8 mouse cellular contexts compared by ENCODE assay signal in genomic region chrX:83875389-83875788, GRCm38 (mm10).
A peak's percentile ranks its signal among the peaks of the same experiment; 100 is the strongest.
DNase-seq lines count a peak whose midpoint lies in the region; ATAC-seq and TF ChIP-seq lines count a peak whose summit lies in the region.
"Not testable (repeated sequence)": the region's sequence is repeated elsewhere in the genome, so short reads cannot be mapped to it uniquely, and the experiment has no call there.

No protein-coding gene starts in this region.

- not testable (repeated sequence) for H3K4me1 ChIP-seq in forebrain, embryonic 14.5 days (ENCODE audit: control insufficient read depth, insufficient read depth, low read length); neural tube, embryonic 11.5 days (ENCODE audit: control insufficient read depth, insufficient read depth, low read length)

- H3K4me2 ChIP-seq in forebrain, embryonic 14.5 days (ENCODE audit: low read length); neural tube, embryonic 11.5 days (ENCODE audit: low read depth): not testable (repeated sequence)

- CTCF ChIA-PET in Patski (lab: Charles Lee) = not testable (repeated sequence)

- in situ Hi-C loops in Patski (cut with MboI; ENCODE audit: low pct_unique_long_range_greater_than_20kb) = not testable (repeated sequence)

- H3K27ac ChIP-seq in forebrain, embryonic 14.5 days (ENCODE audit: low read depth, low read length); neural tube, embryonic 11.5 days (ENCODE audit: low read depth, low read length): not testable (repeated sequence)

- DNase-seq in Patski (ENCODE audit: low read depth, low spot score) = not testable (repeated sequence)
- peak; percentile 2 for DNase-seq in c-Kit-positive CD71-positive TER-119-negative erythroid progenitor cells, embryonic 14.5 days (ENCODE audit: low read depth)
- peak; percentile 4 for DNase-seq in forebrain, embryonic 14.5 days (ENCODE audit: low spot score)
- DNase-seq in heart, postnatal 4 days = peak; percentile 28
- DNase-seq in kidney, postnatal 14 days = peak; percentile 1
- peak; percentile 5 for DNase-seq in liver
- DNase-seq in neural tube, embryonic 11.5 days (ENCODE audit: low spot score) = peak; percentile 11
- peak; percentile 19 for DNase-seq in urinary bladder, postnatal 25 days (ENCODE audit: low spot score)

- H3K27me3 ChIP-seq in Patski = peaks cover 34% of the 10 kb centered on the region
- H3K27me3 ChIP-seq in forebrain, embryonic 14.5 days (replicated peaks; ENCODE audit: control insufficient read depth, insufficient read depth, low read length); neural tube, embryonic 11.5 days (ENCODE audit: control insufficient read depth, insufficient read depth, low read length): not testable (repeated sequence)

- peak; percentile 44 for TF ChIP-seq CTCF in Patski (IDR thresholded peaks at IDR 0.05)

- WGBS in forebrain, embryonic 14.5 days = 81% methylated on average over 11 of the region's 11 CpGs
- 81% methylated on average over 11 of the region's 11 CpGs for WGBS in neural tube, embryonic 11.5 days

- POLR2A ChIA-PET in Patski (lab: Charles Lee) = not testable (repeated sequence)

- H3K36me3 ChIP-seq in forebrain, embryonic 14.5 days (ENCODE audit: control insufficient read depth, insufficient read depth, low read length); neural tube, embryonic 11.5 days (ENCODE audit: control insufficient read depth, insufficient read depth, low read length): not testable (repeated sequence)

- not testable (repeated sequence) for H3K9me3 ChIP-seq in forebrain, embryonic 14.5 days (replicated peaks; ENCODE audit: control insufficient read depth, low read length); neural tube, embryonic 11.5 days (ENCODE audit: control insufficient read depth, low read length)

- H3K9ac ChIP-seq in forebrain, embryonic 14.5 days (ENCODE audit: low read length); neural tube, embryonic 11.5 days (ENCODE audit: low read length): not testable (repeated sequence)

- H3K4me3 ChIP-seq in forebrain, embryonic 14.5 days (ENCODE audit: low read depth, low read length); neural tube, embryonic 11.5 days (ENCODE audit: low read depth, low read length): not testable (repeated sequence)

- not testable (repeated sequence) for ATAC-seq in Patski; forebrain, embryonic 14.5 days; neural tube, embryonic 11.5 days (ENCODE audit: insufficient read depth, low FRiP score, low TSS enrichment)
